10 mouse cellular contexts compared by ENCODE assay signal in the genomic region with DNA sequence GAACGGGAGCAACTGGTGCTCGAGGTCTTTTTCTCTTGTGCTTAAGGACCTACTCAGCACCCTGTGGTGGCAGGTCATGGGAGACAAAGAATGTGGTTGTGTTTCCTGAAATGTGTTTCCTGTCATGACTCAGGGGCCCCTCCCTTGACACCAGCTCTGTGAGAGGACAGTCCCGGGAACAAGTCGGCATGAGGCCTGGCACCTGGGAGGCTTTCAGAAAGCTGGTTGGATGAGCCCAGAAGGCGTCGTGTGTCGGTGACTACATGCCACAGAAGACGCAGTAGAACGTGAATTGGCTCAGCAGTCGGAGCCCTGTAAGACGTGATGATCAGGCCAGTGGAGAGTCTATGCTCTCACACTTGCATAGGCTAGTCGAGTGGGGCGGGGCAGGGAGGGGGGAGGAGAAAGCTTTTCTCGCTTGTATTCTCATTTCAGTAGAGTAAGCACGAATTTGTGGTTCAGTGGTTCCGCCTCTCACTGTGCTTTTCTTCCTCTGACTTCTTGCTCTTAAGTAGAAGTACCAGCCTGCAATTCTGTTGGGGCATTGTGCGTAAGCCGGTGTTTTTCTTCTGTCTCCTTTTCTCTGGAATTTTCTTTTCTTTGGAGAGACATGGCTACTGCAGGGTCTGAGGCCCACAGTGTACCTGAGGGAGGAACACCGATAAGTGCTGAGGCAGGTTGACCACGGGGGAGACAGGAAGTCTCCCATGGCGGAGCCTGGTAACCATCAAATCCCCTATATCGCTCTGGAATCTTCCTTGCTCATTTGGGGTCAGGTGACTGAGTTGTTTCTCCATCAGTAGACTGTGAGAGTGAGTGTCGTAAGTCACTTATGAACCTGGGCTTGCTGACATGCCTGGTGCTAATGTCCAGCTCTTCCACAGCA.
DNase-seq lines count a peak whose midpoint lies in the region; ATAC-seq and TF ChIP-seq lines count a peak whose summit lies in the region.
"Had no signal": no experiment of that assay in that cellular context is flagged by ENCODE, and none has a peak within 500 bp of the region (broad histone marks: within the 10 kb centered on the region; RNA-seq: fewer than 3 reads in every experiment).

No protein-coding gene starts in this region.

- peak; percentile 85 for ATAC-seq in megakaryocyte, adult 5-6 weeks (ENCODE audit: poor library complexity, severe bottlenecking)
- no peak for ATAC-seq in erythroblast, adult 5-6 weeks (replicated peaks; ENCODE audit: low FRiP score, poor library complexity, severe bottlenecking)
- ATAC-seq in midbrain, embryonic 13.5 days, result no peak

- no peaks in the 10 kb centered on the region for H3K9me3 ChIP-seq in midbrain, embryonic 13.5 days
- H3K9me3 ChIP-seq: limb, embryonic 12.5 days had no signal

- DNase-seq in layer of hippocampus, adult 2 months (ENCODE audit: low spot score in 2 of 2), result no peak
- DNase-seq in layer of hippocampus, adult 9-10 months (ENCODE audit: low spot score), result no peak
- DNase-seq in c-Kit-positive CD71-positive TER-119-positive erythroid progenitor cells, embryonic 14.5 days (ENCODE audit: low spot score), result peak; percentile 20
- peak; percentile 68 for DNase-seq in thymus, postnatal 14 days
- DNase-seq in left cerebral cortex, adult 9 months (ENCODE audit: low spot score in 2 of 2), result no peak

- no peak for TF ChIP-seq CTCF in layer of hippocampus, adult 2 months (conservative IDR thresholded peaks at IDR 0.05)

- no peak overlapping the region for H3K4me2 ChIP-seq in midbrain, embryonic 13.5 days (replicated peaks)
- H3K4me2 ChIP-seq: heart, embryonic 13.5 days; limb, embryonic 12.5 days had no signal

- 85% methylated on average over 23 of the region's 23 CpGs for WGBS in midbrain, embryonic 13.5 days

- no peaks in the 10 kb centered on the region; the same call in 1 of the 2 replicates for H3K36me3 ChIP-seq in midbrain, embryonic 13.5 days
- H3K36me3 ChIP-seq: heart, embryonic 13.5 days; limb, embryonic 12.5 days had no signal

- peak overlapping the region; percentile 55; the same call in 1 of the 2 replicates for H3K27ac ChIP-seq in layer of hippocampus, adult 2 months
- no peak overlapping the region for H3K27ac ChIP-seq in midbrain, embryonic 13.5 days
- H3K27ac ChIP-seq: heart, embryonic 13.5 days; limb, embryonic 12.5 days had no signal

- H3K4me1 ChIP-seq in midbrain, embryonic 13.5 days (replicated peaks), result peaks cover 3% of the 10 kb centered on the region; the same call in 1 of the 2 replicates
- H3K4me1 ChIP-seq: limb, embryonic 12.5 days had no signal

- no peak overlapping the region for H3K4me3 ChIP-seq in layer of hippocampus, adult 2 months
- H3K4me3 ChIP-seq in midbrain, embryonic 13.5 days (replicated peaks), result no peak overlapping the region
- H3K4me3 ChIP-seq: heart, embryonic 13.5 days; limb, embryonic 12.5 days had no signal

- H3K27me3 ChIP-seq in midbrain, embryonic 13.5 days, result no peaks in the 10 kb centered on the region
- H3K27me3 ChIP-seq: heart, embryonic 13.5 days; limb, embryonic 12.5 days had no signal

- no peak overlapping the region for H3K9ac ChIP-seq in midbrain, embryonic 13.5 days (replicated peaks)
- H3K9ac ChIP-seq: heart, embryonic 13.5 days; limb, embryonic 12.5 days had no signal

Comparison
In these comparisons a context has a peak if more than half of its experiments do, and no peak if none do; other contexts are left out.
1. DNase-seq: peak in c-Kit-positive CD71-positive TER-119-positive erythroid progenitor cells, embryonic 14.5 days (single experiment) and thymus, postnatal 14 days (single experiment); none in layer of hippocampus, adult 2 months (0 of 2), layer of hippocampus, adult 9-10 months (single experiment) and left cerebral cortex, adult 9 months (0 of 2).